Mouse (Mus musculus): ENCODE data around the gene Bckdhb. TPM values are rescaled to one million over a fixed set of nuclear protein-coding genes. Genes with fewer than 3 reads are reported as not detected.

Bckdhb gene
- polyA plus RNA-seq (2015; fragmentation: Nextera tagmentation; extraction: Ambion mirVana), result 9.0 and 10.4 TPM in 2 replicates

GRCm38 (mm10) chr9:83924878-83925687 lies at the start of gene Bckdhb:
Gene Bckdhb, plus strand, starts transcription at chr9:83925145.

Other genes starting within 250 kb of the Bckdhb start
- gene Elovl4, start 118.9 kb upstream of the Bckdhb start, polyA plus RNA-seq (2015; fragmentation: Nextera tagmentation; extraction: Ambion mirVana), result 0.23 and 0.42 TPM in 2 replicates
- 15.3 and 17.5 TPM in 2 replicates for gene Ttk, start 90.5 kb upstream of the Bckdhb start, polyA plus RNA-seq (2015; fragmentation: Nextera tagmentation; extraction: Ambion mirVana)

All from spleen, postnatal 0 days (tissue).